Mouse (Mus musculus) embryo, embryonic 11.5 days (tissue): ENCODE data around the gene Cpne2.

Experiments used
- DNase-seq: peaks from one replicate; pipeline ENCODE4 v3.0.0-alpha.2; 2012; ENCODE audit warnings: low read depth, low spot score

The Cpne2 gene

GRCm38 (mm10) chr8:94535631-94536030 lies 2.8 kb downstream of the Cpne2 start:
- DNase-seq, result no peak

- no peak for DNase-seq
Measured at GRCm38 (mm10) chr8:94537456-94537855, 4.7 kb downstream of the Cpne2 start.

GRCm38 (mm10) chr8:94540025-94540424 lies 7.2 kb downstream of the Cpne2 start:
- no peak for DNase-seq

GRCm38 (mm10) chr8:94540889-94541795 lies 8.4 kb downstream of the Cpne2 start:
- DNase-seq, result no peak

GRCm38 (mm10) chr8:94543981-94544380 lies 11.2 kb downstream of the Cpne2 start:
- DNase-seq, result no peak

GRCm38 (mm10) chr8:94549041-94549440 lies 16.3 kb downstream of the Cpne2 start:
- no peak for DNase-seq

- no peak for DNase-seq
Measured at GRCm38 (mm10) chr8:94549482-94549881, 16.7 kb downstream of the Cpne2 start.

GRCm38 (mm10) chr8:94549998-94550397 lies 17.2 kb downstream of the Cpne2 start:
- DNase-seq, result no peak

GRCm38 (mm10) chr8:94551471-94552422 lies 19.0 kb downstream of the Cpne2 start:
- peak; percentile 45 for DNase-seq

GRCm38 (mm10) chr8:94552696-94553095 lies 19.9 kb downstream of the Cpne2 start:
- no peak for DNase-seq

GRCm38 (mm10) chr8:94557281-94557680 lies 24.5 kb downstream of the Cpne2 start:
- no peak for DNase-seq

- DNase-seq, result no peak
Measured at GRCm38 (mm10) chr8:94561256-94561655, 28.5 kb downstream of the Cpne2 start.

- DNase-seq, result no peak
Measured at GRCm38 (mm10) chr8:94564421-94564820, 31.6 kb downstream of the Cpne2 start.

GRCm38 (mm10) chr8:94566033-94566432 lies 33.2 kb downstream of the Cpne2 start:
- no peak for DNase-seq

- DNase-seq, result no peak
Measured at GRCm38 (mm10) chr8:94566446-94567158, 33.8 kb downstream of the Cpne2 start.

GRCm38 (mm10) chr8:94567159-94567849 lies 34.5 kb downstream of the Cpne2 start:
- no peak for DNase-seq

GRCm38 (mm10) chr8:94568098-94568497 lies 35.3 kb downstream of the Cpne2 start:
- no peak for DNase-seq

- no peak for DNase-seq
Measured at GRCm38 (mm10) chr8:94569419-94569818, 36.6 kb downstream of the Cpne2 start.

- no peak for DNase-seq
Measured at GRCm38 (mm10) chr8:94571896-94572295, 39.1 kb downstream of the Cpne2 start.

- no peak for DNase-seq
Measured at GRCm38 (mm10) chr8:94574159-94574907, 41.5 kb downstream of the Cpne2 start.
